Mouse (Mus musculus): ENCODE results near the gene Mansc4.

Gene Mansc4

DNA sequence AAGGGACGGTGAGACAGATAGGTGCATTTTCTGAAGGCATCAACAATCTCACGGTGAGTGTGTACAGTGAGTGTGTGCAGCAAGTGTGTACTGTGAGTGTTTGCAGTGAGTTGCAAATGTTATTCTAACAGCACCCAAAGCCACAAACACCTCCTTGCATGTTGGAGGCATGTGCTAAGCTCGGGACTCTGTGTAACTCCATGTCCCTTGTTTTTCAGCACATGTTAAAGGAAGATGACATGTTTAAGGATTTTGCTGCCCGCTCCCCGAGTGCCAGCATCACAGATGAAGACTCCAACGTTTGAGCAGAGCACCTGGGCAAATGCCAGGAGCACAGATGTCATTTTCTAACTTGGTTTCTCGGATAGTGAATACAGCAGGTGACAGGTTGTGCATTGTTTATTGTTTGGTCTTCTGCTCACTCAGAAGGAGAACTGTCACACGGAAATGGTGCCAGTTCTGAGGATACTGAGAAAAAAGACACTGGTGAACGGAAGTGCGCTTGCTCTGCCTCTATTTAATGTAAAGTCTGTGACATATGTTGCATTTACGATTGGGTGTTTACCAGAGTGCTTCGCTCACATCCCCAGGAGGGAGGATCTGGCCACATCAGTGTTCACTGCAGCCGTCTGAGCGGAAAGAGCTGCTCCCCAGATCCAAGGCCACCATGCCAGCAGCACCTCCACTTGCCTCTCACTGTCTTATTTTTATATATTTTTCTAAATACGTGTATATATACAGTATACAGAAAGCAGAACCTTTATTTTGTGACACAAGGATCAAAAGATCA is 56.5 kb downstream of the Mansc4 start:
- in situ Hi-C loops (cut with MboI; ENCODE audit: low sequenced_read_pairs): no loop called here

DNA sequence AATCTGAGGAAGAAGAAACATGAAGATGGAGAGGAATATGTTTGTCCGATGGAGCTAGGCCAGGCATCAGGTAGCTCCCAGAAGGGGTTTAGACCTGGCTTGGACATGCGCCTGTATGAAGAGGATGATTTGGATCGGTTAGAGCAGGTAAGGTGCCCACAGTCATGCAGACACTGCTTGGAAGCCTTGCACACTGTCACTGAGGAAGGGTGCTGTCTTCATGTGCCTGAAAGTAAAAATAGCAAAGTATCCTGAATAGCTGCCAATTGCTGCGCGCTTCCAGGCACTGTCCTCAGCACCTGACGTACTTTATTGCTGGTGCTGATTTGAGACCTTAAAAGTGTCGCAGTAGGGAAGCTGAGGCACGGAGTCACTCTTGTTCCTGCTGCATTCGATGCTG is 57.2 kb downstream of the Mansc4 start:
- in situ Hi-C loops (cut with MboI; ENCODE audit: low sequenced_read_pairs): no loop called here

DNA sequence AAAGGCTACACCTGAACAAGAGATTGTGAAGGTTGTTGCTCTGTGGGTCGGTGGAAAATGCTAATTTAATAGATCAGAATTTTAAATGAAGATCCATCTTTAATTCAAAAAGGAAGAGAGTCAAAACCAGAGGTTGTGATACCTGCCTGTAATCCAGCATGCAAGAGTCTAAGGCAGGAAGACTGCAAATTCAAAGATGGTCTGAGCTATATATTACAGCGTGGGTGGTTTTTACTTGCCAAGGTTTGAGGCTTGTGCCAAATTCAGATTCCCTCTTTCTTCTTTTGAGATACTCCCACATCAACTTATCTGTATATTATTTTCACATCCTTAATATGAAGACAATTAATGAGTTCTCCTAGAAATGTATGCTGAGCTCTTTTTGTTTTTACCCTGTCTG is 58.4 kb downstream of the Mansc4 start:
- in situ Hi-C loops (cut with MboI; ENCODE audit: low sequenced_read_pairs): no loop called here
